Mouse (Mus musculus): ENCODE results near the gene Zfp775.

DNA sequence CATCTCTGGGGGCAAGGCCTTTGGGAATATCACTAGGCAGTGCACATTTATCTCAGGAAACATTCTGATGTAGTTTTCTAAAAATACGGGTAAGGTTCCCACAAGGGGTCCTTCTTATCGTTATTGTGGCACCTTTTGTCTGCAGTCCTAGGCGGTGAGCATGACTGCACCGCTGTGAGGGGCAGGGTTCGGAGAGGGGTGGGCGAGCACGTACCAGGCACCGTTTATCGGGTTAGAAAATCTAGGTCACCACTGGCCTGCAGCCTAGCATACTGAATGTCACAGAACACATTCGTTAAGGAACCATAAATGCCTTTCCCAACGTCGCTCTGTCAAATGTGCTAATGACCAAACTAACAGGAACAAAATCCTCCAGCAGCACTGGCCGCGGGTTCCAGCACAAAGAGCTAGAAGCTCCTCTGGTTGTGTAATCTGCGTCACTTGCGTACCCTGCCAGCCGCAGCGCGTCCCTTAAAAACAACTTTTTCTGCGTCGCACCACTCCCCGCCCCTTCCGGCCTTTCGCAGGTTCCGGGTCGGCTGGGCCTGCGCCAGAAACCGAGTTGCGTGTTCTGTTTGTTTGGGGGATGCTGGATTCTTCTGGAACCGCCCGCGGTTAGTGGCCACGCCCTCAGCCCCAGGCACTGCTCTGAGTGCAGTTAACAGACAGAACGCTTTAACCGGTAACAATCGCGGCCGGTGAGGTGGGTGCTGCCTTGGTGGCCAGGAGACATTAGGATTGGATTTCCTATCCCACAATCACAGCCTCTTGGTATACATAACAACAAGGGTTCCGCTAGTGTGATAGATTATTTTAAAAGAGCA, 47.4 kb upstream of the Zfp775 start, which contains the start of gene Lrrc61:
- no peak for TF ChIP-seq CTCF (IDR thresholded peaks at IDR 0.05; ENCODE audit: low read depth)
- no peak; the same call in 1 of the 2 replicates for TF ChIP-seq EP300 (IDR thresholded peaks at IDR 0.05; ENCODE audit: low read depth)
